ENCODE assay signal across 22 mouse cellular contexts in the genomic region with DNA sequence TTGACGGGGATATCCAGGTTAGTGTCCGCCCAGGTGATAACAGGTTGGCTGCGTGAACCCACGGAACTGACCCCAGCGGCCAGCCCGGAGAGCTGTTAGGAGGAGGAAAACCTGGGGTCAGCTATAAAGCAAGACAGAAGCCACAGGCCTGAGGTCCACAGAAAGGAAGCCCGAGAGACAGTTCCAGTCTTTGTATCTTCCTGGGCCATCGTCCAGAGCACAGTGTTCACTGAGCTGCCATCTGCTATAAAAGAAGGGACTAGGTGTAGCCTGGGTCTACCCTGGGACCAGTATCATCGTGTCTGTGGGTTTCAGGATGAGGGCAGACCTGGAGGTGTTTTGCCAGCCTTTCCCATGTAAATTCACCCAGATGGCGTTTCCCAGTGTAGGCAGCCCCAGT.
A peak's percentile ranks its signal among the peaks of the same experiment; 100 is the strongest.
DNase-seq lines count a peak whose midpoint lies in the region; ATAC-seq lines count a peak whose summit lies in the region.
"Had no signal": no experiment of that assay in that cellular context is flagged by ENCODE, and none has a peak within 500 bp of the region (broad histone marks: within the 10 kb centered on the region; RNA-seq: fewer than 3 reads in every experiment).

No protein-coding gene starts in this region.

- no peak overlapping the region for H3K9ac ChIP-seq in hindbrain, embryonic 16.5 days (ENCODE audit: low read depth, low read length)
- H3K9ac ChIP-seq: embryonic facial prominence, embryonic 13.5 days; forebrain, embryonic 13.5 days; forebrain, postnatal 0 days; heart, embryonic 13.5 days; intestine, embryonic 15.5 days had no signal

- DNase-seq in cerebellum, postnatal 4 days (ENCODE audit: low spot score in 2 of 2): no peak
- peak; percentile 75 for DNase-seq in brain, adult 2 months (ENCODE audit: low read depth, low spot score)
- peak; percentile 69 for DNase-seq in cerebellum, adult 9-10 months
- peak; percentile 61 to 64 for DNase-seq in cerebellum, postnatal 25 days
- DNase-seq in embryo, embryonic 10 days (ENCODE audit: low spot score): no peak
- DNase-seq in yolk sac, embryonic 10.5 days (ENCODE audit: low spot score): no peak
- DNase-seq: adrenal gland, adult 8-10 months; adrenal gland, postnatal 36 days; B cell, adult 2 months; forebrain, postnatal 0 days; gastrocnemius, postnatal 36 days; heart, adult 11 months; heart, postnatal 36 days; kidney, adult 18-20 months had no signal

- H3K4me1 ChIP-seq in hindbrain, embryonic 16.5 days (ENCODE audit: control insufficient read depth, insufficient read depth, low read depth, low read length): no peaks in the 10 kb centered on the region
- H3K4me1 ChIP-seq: embryonic facial prominence, embryonic 13.5 days; forebrain, embryonic 13.5 days; heart, embryonic 13.5 days; intestine, embryonic 15.5 days had no signal

- no peak overlapping the region for H3K4me3 ChIP-seq in hindbrain, embryonic 16.5 days (ENCODE audit: low read length)
- H3K4me3 ChIP-seq: embryonic facial prominence, embryonic 13.5 days; forebrain, embryonic 13.5 days; heart, embryonic 13.5 days; intestine, embryonic 15.5 days had no signal

- H3K9me3 ChIP-seq in hindbrain, embryonic 16.5 days (ENCODE audit: control insufficient read depth, low read length): peaks cover 3% of the 10 kb centered on the region; the same call in 1 of the 2 replicates
- H3K9me3 ChIP-seq: intestine, embryonic 15.5 days had no signal

- H3K27me3 ChIP-seq in hindbrain, embryonic 16.5 days (replicated peaks; ENCODE audit: control insufficient read depth, insufficient read depth, low read length): no peaks in the 10 kb centered on the region
- H3K27me3 ChIP-seq: embryonic facial prominence, embryonic 13.5 days; forebrain, embryonic 13.5 days; heart, embryonic 13.5 days; intestine, embryonic 15.5 days had no signal

- H3K36me3 ChIP-seq in hindbrain, embryonic 16.5 days (ENCODE audit: control insufficient read depth, insufficient read depth, low read length): 0 out of 2 replicates have a peak, but pooled peaks cover 4% of the 10 kb centered on the region
- H3K36me3 ChIP-seq: embryonic facial prominence, embryonic 13.5 days; G1E; intestine, embryonic 15.5 days had no signal

- no peak overlapping the region for H3K4me2 ChIP-seq in hindbrain, embryonic 16.5 days (ENCODE audit: low read length)
- H3K4me2 ChIP-seq: embryonic facial prominence, embryonic 13.5 days; forebrain, embryonic 13.5 days; heart, embryonic 13.5 days; intestine, embryonic 15.5 days had no signal

- ATAC-seq in cerebellum, adult (ENCODE audit: insufficient number of reproducible peaks, low FRiP score, low TSS enrichment): peak; percentile 75
- ATAC-seq in hindbrain, embryonic 16.5 days: no peak
- ATAC-seq: CD4-positive, CD25-positive, alpha-beta regulatory T cell, adult 4 months; forebrain, embryonic 13.5 days; forebrain, postnatal 0 days; intestine, embryonic 15.5 days had no signal

- H3K27ac ChIP-seq in hindbrain, embryonic 16.5 days (ENCODE audit: low read depth, low read length): no peak overlapping the region
- H3K27ac ChIP-seq: embryonic facial prominence, embryonic 13.5 days; forebrain, embryonic 13.5 days; heart, embryonic 13.5 days; intestine, embryonic 15.5 days had no signal

- WGBS in hindbrain, embryonic 16.5 days: 81% methylated on average over 10 of the region's 10 CpGs

Comparison
In these comparisons a context has a peak if more than half of its experiments do, and no peak if none do; other contexts are left out.
1. DNase-seq: peak in brain, adult 2 months (single experiment), cerebellum, adult 9-10 months (single experiment) and cerebellum, postnatal 25 days (2 of 2); none in cerebellum, postnatal 4 days (0 of 2), embryo, embryonic 10 days (single experiment) and yolk sac, embryonic 10.5 days (single experiment).